Mouse (Mus musculus) brain, embryonic 14.5 days (tissue): ENCODE results near the gene Nubp1. TPM values are rescaled to one million over a fixed set of nuclear protein-coding genes. Genes with fewer than 3 reads are reported as not detected.

Source experiments
- DNase-seq: peaks from one replicate; pipeline ENCODE4 v3.0.0-alpha.2; 2011; ENCODE audit warnings: low read depth
- CTCF ChIP-seq: fragments of 200-500 bp; IDR thresholded peaks from 2 replicates; pipeline ENCODE4 v1.5.1; 2012; ENCODE audit warnings: inconsistent platforms, mild to moderate bottlenecking, moderate library complexity, borderline replicate concordance; ENCODE audit not compliant: insufficient read depth, insufficient read length; ENCODE audit errors: extremely low read depth
- POLR2A ChIP-seq: fragments of 200-500 bp; IDR thresholded peaks from 2 replicates; pipeline ENCODE4 v1.6.1; 2012; ENCODE audit warnings: mild to moderate bottlenecking, inconsistent platforms, borderline replicate concordance; ENCODE audit not compliant: poor library complexity, insufficient read depth, insufficient read length, severe bottlenecking; ENCODE audit errors: extremely low read depth
- polyA plus RNA-seq: library from polyadenylated mRNA; depleted of rRNA; stranded (reverse); fragments of >200 nt; gene quantifications from 2 replicates; pipeline ENCODE4 v1.2.3, GENCODE M21; 2012

Gene Nubp1
- polyA plus RNA-seq, 1 experiment, result 43.1 TPM

GRCm38 (mm10) chr16:10388634-10389365 is 22.9 kb upstream of the Nubp1 start:
- no peak for TF ChIP-seq CTCF
- no peak for TF ChIP-seq POLR2A

GRCm38 (mm10) chr16:10392587-10392986 is 19.2 kb upstream of the Nubp1 start:
- no peak for DNase-seq
- TF ChIP-seq POLR2A (no peak), CTCF (no peak)

More at GRCm38 (mm10) chr16:10388634-10389365, 22.9 kb upstream of the Nubp1 start:
- DNase-seq, result no peak

GRCm38 (mm10) chr16:10394699-10395540 is 16.8 kb upstream of the Nubp1 start, which contains the start of gene Tekt5:
Tekt5 (minus strand) TSS chr16:10395490.
- peak; percentile 59 for DNase-seq
- TF ChIP-seq POLR2A (no peak), CTCF (peak; percentile 61)

- DNase-seq, result no peak
- no peak for TF ChIP-seq POLR2A
- no peak for TF ChIP-seq CTCF
Observed at GRCm38 (mm10) chr16:10398755-10399154, 13.0 kb upstream of the Nubp1 start.

- DNase-seq, result peak; percentile 86
- TF ChIP-seq POLR2A, result no peak
- TF ChIP-seq CTCF, result peak; percentile 89
Observed at GRCm38 (mm10) chr16:10399160-10399559, 12.6 kb upstream of the Nubp1 start.

- DNase-seq, result no peak
- TF ChIP-seq CTCF, result peak; percentile 30; the same call in 1 of the 2 replicates
- TF ChIP-seq POLR2A, result no peak
Observed at GRCm38 (mm10) chr16:10415976-10416375, 4.2 kb downstream of the Nubp1 start.

GRCm38 (mm10) chr16:10416866-10417265 is 5.1 kb downstream of the Nubp1 start:
- DNase-seq, result no peak
- TF ChIP-seq POLR2A, result no peak
- peak; percentile 52; the same call in 1 of the 2 replicates for TF ChIP-seq CTCF

- no peak for TF ChIP-seq CTCF
- TF ChIP-seq POLR2A, result no peak
- DNase-seq, result no peak
Observed at GRCm38 (mm10) chr16:10417723-10418259, 6.0 kb downstream of the Nubp1 start.

GRCm38 (mm10) chr16:10420447-10421054 is 8.8 kb downstream of the Nubp1 start:
- no peak for TF ChIP-seq CTCF
- no peak for TF ChIP-seq POLR2A
- no peak for DNase-seq

GRCm38 (mm10) chr16:10431911-10432310 is 20.2 kb downstream of the Nubp1 start:
- no peak for DNase-seq

GRCm38 (mm10) chr16:10432387-10432786 is 20.6 kb downstream of the Nubp1 start:
- DNase-seq, result no peak
- TF ChIP-seq POLR2A (no peak), CTCF (no peak)

More at GRCm38 (mm10) chr16:10431911-10432310, 20.2 kb downstream of the Nubp1 start:
- TF ChIP-seq CTCF, result no peak
- TF ChIP-seq POLR2A, result no peak

- DNase-seq, result no peak
- TF ChIP-seq POLR2A, result no peak
- no peak for TF ChIP-seq CTCF
Observed at GRCm38 (mm10) chr16:10433344-10433743, 21.6 kb downstream of the Nubp1 start.
